Mouse (Mus musculus) adrenal gland, adult 2 months (tissue): ENCODE data around the gene Mad1l1. TPM values are rescaled to one million over a fixed set of nuclear protein-coding genes. Genes with fewer than 3 reads are reported as not detected.

ENCODE experiments used
- DNase-seq: peaks from one replicate; pipeline ENCODE4 v3.0.0; 2021
- polyA plus RNA-seq: library from polyadenylated mRNA; depleted of rRNA; stranded (reverse); fragments of >200 nt; gene quantifications from 2 replicates; pipeline ENCODE4 v1.2.3, GENCODE M21; 2012; rRNA removed
- total RNA-seq, 2 experiments: library from RNA; stranded (reverse); gene quantifications; 2 replicates each; pipeline ENCODE4 v1.2.3; 2021

Gene Mad1l1
- total and polyA plus RNA-seq, 3 experiments = 12.4 to 21.0 (median 20.5) TPM

- no peak for DNase-seq
Observed at GRCm38 (mm10) chr5:140006861-140007260, 314.5 kb downstream of the Mad1l1 start.

GRCm38 (mm10) chr5:140002541-140002940 lies 318.8 kb downstream of the Mad1l1 start:
- no peak for DNase-seq

GRCm38 (mm10) chr5:139998916-139999315 lies 322.4 kb downstream of the Mad1l1 start:
- no peak for DNase-seq

GRCm38 (mm10) chr5:139998321-139998720 lies 323.0 kb downstream of the Mad1l1 start:
- DNase-seq = peak; percentile 36

GRCm38 (mm10) chr5:139991531-139991930 lies 329.8 kb downstream of the Mad1l1 start:
- DNase-seq = no peak

GRCm38 (mm10) chr5:139985073-139985746 lies 336.1 kb downstream of the Mad1l1 start:
- no peak for DNase-seq

GRCm38 (mm10) chr5:139981976-139982375 lies 339.4 kb downstream of the Mad1l1 start:
- no peak for DNase-seq

- DNase-seq = no peak
Observed at GRCm38 (mm10) chr5:139979371-139979770, 342.0 kb downstream of the Mad1l1 start.

- DNase-seq = no peak
Observed at GRCm38 (mm10) chr5:139978525-139979276, 342.7 kb downstream of the Mad1l1 start.

- DNase-seq = no peak
Observed at GRCm38 (mm10) chr5:139977476-139977875, 343.9 kb downstream of the Mad1l1 start.

GRCm38 (mm10) chr5:139976584-139976983 lies 344.8 kb downstream of the Mad1l1 start:
- DNase-seq = no peak

GRCm38 (mm10) chr5:139970186-139970631 lies 351.1 kb downstream of the Mad1l1 start:
- peak; percentile 86 for DNase-seq

- no peak for DNase-seq
Observed at GRCm38 (mm10) chr5:139969151-139969948, 352.0 kb downstream of the Mad1l1 start.

- DNase-seq = no peak
Observed at GRCm38 (mm10) chr5:139965596-139965995, 355.8 kb downstream of the Mad1l1 start.

GRCm38 (mm10) chr5:139964391-139964790 lies 357.0 kb downstream of the Mad1l1 start:
- no peak for DNase-seq

- no peak for DNase-seq
Observed at GRCm38 (mm10) chr5:139959741-139960140, 361.6 kb downstream of the Mad1l1 start.

Other genes with a start within 250 kb of the Mad1l1 start
- 10 to 100 TPM; 15.0 to 18.2 TPM for gene Nudt1, start 104 bp upstream of the Mad1l1 start, total RNA-seq
- gene Nudt1, start 104 bp upstream of the Mad1l1 start, polyA plus RNA-seq = 5.1 and 6.3 TPM in 2 replicates
- 10 to 100 TPM in 1 of 2 experiments, 1 to 10 TPM in 1; 9.2 to 22.6 TPM for gene Mrm2, start 10.3 kb upstream of the Mad1l1 start, total RNA-seq
- gene Mrm2, start 10.3 kb upstream of the Mad1l1 start, polyA plus RNA-seq = 9.6 and 10.1 TPM in 2 replicates
- gene Snx8, start 67.7 kb upstream of the Mad1l1 start, total RNA-seq = 10 to 100 TPM; 13.9 to 19.1 TPM
- gene Snx8, start 67.7 kb upstream of the Mad1l1 start, polyA plus RNA-seq = 12.4 and 12.8 TPM in 2 replicates
- 100 to 1,000 TPM; 161 to 186 TPM for gene Eif3b, start 97.8 kb upstream of the Mad1l1 start, total RNA-seq
- gene Eif3b, start 97.8 kb upstream of the Mad1l1 start, polyA plus RNA-seq = 86.3 and 128 TPM in 2 replicates
- under 1 TPM; 0.10 to 0.14 TPM for gene Gm4869, start 124.1 kb upstream of the Mad1l1 start, total RNA-seq
- gene Gm4869, start 124.1 kb upstream of the Mad1l1 start, polyA plus RNA-seq = 0.03 and 0.10 TPM in 2 replicates
- gene Chst12, start 184.0 kb upstream of the Mad1l1 start, total RNA-seq = 10 to 100 TPM in 1 of 2 experiments, 1 to 10 TPM in 1; 9.7 to 17.4 TPM
- gene Chst12, start 184.0 kb upstream of the Mad1l1 start, polyA plus RNA-seq = 16.6 and 16.7 TPM in 2 replicates
- gene Grifin, start 243.5 kb upstream of the Mad1l1 start, total RNA-seq = not detected
- not detected in 2 replicates for gene Grifin, start 243.5 kb upstream of the Mad1l1 start, polyA plus RNA-seq